Mouse (Mus musculus) adrenal gland, adult (tissue): ENCODE data around the gene Nckap5l.

Experiments used
- DNase-seq, 2 experiments: peaks; one replicate each; pipeline ENCODE4 v3.0.0; 2022 to 2023; ENCODE audit warnings: low spot score in 1 of 2; ENCODE audit not compliant: inconsistent age in 2 of 2

Gene Nckap5l

GRCm38 (mm10) chr15:99400602-99401001 lies 56.9 kb downstream of the Nckap5l start:
- DNase-seq = peak in 1 of 2 experiments; percentile 67

GRCm38 (mm10) chr15:99399503-99400245 lies 57.9 kb downstream of the Nckap5l start:
- peak in 1 of 2 experiments; percentile 79 for DNase-seq

DNA sequence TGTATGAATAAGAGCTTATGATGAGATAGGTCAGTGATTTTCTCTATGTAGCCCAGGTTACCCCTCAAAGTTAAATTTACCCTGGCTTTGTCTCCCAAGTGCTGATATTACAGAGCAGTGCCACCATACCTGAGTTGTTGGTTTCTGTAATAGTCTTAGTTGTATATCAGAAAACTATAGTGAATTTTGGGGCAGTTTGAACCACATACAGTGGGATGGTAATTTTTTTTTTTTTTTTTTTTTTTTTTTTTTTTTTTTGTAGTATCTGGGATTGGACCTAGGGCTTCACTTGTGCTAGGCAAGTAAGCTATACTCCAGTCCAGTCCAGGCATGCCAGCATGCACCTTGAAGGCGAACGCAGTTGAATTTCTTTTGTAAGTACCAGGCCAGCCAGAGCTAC lies 59.9 kb downstream of the Nckap5l start:
- no peak for DNase-seq

DNA sequence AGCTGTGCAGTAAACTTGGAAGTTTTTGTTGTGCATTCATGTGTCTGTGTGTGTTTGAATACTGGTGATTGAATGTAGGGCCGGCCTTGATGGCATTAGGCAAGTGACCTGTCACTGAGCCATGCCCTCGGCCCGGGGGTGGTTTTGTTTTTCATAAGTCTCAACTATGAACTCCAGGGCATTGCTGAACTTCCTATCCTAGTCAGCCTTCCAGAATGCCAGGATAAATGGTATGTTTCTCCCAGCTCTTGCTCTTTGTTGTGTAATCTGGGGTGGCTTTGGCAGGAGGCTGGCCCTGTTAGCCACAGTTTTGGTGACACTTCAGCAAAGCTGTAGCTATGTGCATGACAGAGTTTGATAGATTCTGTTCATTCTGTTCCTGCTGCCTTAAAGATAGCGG lies 60.7 kb downstream of the Nckap5l start:
- DNase-seq = peak; percentile 57 to 92

DNA sequence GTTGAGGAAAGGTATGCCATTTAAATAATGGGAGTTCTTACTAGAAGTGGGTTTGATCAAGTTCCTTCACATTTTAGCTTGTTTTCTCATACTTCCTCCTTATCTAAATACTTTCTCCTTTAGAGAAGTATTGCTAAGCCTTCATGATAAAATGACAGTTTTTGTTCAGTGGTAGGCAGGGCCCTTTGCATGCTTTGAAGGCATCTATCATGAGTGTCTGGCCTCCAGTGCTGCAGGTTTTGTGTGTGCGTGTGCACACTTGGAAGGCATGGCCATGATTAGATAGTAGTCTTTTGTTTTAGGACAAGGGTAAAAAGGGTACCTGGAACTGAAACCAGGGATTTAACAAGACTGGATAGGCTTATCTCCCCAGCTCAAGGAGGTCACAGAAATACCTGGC lies 61.1 kb downstream of the Nckap5l start:
- DNase-seq = no peak

DNA sequence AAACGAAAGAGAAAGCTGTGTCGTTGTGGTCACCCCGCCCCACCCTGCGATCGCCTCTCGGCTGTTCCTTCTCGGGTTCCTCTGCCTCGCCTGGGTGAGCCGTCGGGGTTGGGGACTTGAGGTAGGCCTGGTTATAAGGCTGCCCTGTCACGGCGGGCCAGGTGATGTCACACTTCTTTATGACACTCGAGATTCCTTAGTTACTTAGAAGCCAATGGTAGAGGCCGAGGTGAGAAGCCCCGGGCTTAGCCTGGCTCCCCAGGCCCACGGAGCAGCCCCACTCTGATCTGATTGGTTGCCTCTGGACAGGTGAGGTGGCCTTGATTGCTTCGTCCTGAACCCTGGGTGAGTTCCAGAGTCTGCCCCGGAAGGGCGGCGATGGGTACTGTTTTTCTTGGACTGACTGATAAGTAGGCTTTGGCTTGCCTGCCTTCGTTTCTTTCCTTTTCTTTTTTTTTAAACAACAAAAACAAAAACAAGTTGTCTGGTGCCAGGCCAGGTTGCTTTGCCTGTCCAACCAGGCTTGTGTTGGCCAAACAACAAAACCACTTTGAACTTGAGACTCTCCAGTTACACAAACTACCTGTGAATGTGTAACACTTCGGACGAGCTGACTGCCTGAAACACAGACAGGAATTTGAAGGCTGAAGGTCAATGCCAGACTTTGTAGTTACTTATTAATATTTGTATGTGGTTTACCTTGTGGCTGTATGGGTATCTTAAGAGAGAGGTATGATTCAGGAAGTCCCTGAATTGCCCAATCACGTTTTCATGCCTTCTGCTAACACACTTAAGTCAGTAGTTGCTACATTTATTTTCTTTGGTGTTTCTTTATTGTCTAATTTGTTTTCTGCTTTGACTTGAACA lies 63.9 kb downstream of the Nckap5l start:
- peak in 1 of 2 experiments; percentile 63 for DNase-seq

- DNase-seq = peak; percentile 99 to 100
These were observed 64.8 kb downstream of the Nckap5l start, which contains the start of gene Tmbim6 for GRCm38 (mm10) chr15:99392486-99393385. Tmbim6 (plus strand) TSS chr15:99392882.

DNA sequence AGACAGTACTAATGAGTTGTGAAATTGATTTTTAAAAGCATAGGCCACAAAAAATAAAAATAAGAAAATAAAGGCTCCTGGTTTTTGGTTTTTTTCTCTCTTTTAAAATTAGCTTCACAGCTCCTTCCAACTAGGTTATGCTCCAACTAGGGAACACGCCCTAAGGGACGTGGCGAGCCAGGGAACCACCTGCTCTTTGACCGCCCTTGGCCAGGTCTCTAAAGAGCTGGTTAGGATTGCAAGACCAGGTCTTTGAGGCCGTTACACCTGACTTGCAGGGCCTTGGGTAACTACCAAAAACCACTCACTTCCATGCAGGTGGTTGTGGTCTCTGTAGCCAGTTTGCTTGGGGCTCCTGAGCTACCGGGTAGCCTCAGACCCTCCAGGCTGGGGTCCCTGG lies 65.6 kb downstream of the Nckap5l start:
- peak in 1 of 2 experiments; percentile 42 for DNase-seq

DNA sequence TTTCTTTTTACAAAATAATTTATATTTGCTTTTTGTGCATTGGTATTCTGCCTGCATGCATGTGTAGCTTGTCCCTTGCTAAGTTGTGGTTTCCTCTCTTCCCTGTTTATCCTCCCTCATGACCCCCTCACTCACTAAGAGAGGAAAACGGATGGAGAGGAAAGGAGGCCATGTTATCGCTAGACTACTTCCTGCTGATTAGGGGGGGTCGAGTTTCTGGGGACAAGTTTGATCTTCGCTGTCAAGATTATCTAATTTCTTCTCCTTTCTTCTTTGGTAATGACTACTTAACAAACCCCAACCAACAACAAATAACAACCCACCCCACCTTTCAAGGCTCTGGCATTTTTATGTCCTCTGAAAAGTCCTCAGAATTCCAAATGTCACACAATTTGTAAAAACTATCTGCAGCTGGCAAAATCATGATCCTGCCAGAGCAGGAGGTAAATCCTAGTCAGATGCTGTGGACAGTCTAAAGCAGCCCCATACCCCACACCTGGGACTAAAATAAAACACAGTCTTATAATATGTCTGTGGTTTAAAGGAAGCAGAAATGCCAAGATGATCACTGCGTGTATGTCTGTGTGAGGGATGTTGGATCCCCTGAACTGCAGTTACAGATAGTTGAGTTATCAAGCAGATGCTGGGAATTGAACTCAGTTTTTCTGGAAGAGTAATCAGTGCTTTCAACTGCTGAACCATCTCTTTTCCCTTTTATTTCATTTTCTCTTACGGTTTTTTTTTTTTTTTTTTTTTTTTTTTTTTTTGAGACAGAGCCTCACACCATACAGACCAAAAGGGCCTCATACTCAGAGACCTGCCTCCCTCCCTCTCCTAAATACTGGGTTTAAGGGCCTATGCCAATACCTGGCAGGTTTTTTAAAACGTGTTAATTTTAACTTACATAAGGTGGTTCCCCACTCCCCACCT lies 66.8 kb downstream of the Nckap5l start:
- no peak for DNase-seq

DNA sequence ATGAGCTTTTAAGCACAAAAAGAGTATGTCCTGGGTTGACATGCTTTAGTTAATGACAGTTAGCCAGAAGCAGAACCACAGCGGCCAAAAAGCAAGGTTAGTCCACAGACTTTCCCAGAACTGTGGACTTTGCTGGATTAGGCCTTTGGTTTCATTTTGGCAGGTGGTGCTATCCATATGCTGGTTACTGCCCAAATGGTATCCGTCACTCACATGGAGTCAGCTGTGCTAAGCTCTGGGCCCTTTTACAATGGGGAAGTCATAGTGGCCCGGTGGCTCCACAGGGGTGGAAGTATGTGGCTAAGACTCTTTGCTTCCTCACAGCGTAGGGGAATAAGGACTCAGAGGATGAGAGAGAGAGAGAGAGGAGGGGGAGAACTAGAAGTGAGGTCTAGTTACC lies 69.6 kb downstream of the Nckap5l start:
- DNase-seq = no peak

DNA sequence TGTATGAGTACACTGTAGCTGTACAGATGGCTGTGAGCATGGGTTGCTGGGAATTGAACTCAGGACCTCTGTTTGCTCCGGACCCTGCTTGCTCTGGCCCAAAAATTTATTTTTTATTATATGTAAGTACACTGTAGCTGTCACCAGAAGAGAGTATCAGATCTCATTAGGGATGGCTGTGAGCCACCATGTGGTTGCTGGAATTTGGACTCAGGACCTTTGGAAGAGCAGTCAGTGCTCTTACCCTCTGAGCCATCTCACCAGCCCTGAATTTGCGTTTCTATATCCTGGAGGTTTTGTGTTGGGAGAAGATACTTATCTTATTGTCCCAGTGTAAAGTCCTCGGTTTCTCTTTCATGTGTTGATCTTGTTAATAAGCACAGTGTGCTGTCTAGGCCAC lies 70.8 kb downstream of the Nckap5l start:
- no peak for DNase-seq

DNA sequence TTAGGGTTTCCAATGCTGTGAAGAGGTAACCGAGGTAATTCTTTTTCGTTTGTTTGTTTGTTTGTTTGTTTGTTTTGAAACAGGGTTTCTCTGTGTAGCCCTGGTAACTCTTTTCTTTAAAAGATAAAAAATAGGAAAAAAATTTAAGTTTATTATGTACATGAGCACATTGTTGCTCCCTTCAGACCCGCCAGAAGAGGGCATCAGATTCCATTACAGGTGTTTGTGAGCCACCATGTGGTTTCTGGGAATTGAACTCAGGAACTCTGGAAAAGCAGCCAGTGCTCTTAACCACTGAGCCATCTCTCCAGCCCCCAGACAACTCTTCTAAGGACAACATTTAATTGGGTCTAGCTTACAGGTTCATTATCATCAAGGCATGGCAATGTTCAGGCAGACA lies 71.4 kb downstream of the Nckap5l start:
- DNase-seq = peak in 1 of 2 experiments; percentile 48

GRCm38 (mm10) chr15:99384071-99384470 lies 73.5 kb downstream of the Nckap5l start:
- DNase-seq = no peak

DNA sequence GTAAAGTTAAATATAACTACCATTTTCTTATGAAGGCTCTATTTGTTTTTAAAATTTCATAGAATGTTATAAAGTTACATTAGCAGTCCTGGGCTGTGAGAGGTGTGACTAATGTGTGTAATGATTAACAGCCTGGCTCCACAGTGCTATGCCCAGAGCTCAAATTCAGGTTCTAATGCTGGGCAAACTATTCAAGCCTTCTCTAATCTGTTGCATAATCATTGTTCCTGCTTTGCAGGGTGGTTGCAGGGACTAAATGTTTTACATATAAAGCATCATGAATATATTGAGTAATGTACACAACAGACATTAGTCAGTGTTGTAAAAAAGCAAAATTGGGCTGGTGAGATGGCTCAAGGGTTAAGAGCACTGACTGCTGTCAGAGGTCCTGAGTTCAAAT lies 74.7 kb downstream of the Nckap5l start:
- DNase-seq = no peak

GRCm38 (mm10) chr15:99376240-99376639 lies 81.3 kb downstream of the Nckap5l start:
- no peak for DNase-seq

- no peak for DNase-seq
These were observed 82.0 kb downstream of the Nckap5l start for GRCm38 (mm10) chr15:99375581-99375980.

DNA sequence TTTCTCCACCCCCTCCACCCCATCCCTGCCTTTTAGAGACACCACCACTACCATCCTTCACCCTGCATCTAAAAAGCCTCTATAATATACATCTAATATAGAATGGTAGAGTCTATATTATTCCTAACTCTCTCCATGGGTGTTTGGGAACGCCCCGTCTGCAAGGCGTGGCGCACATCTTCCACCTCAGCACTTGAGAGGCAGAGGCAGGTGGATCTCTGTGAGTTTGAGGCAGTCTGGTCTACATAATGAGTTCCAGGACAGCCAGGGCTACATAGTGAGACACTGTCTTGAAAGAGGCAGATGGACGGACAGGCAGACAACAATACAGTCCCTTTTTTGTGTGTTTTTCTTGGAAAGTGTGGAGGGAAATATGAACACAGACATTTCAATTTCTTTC lies 82.5 kb downstream of the Nckap5l start:
- DNase-seq = no peak

DNA sequence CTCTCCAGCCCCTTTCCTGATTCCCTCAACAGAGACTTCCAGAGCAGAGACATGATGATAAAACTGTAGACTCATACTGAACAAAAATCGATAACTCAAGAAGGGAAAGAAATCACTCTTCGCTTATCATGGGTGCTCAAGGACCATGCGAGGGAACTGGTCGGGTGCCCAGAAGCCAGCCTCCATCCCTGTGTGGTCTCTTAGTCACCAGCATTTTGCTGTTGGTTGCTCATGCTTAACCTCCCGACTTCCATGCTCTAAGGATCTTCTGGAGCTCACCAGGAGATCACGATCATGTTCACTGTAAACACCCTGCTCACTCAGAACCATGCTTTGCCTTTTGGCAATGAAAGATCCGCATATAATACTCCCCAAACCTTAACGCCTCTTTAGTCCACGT lies 84.8 kb downstream of the Nckap5l start:
- DNase-seq = peak; percentile 73 to 87
